Mouse (Mus musculus): ENCODE data around the gene Parp1.
A peak's percentile ranks its signal among the peaks of the same experiment; 100 is the strongest.
"Not testable (repeated sequence)": the region's sequence is repeated elsewhere in the genome, so short reads cannot be mapped to it uniquely, and the experiment has no call there.

Parp1 gene

DNA sequence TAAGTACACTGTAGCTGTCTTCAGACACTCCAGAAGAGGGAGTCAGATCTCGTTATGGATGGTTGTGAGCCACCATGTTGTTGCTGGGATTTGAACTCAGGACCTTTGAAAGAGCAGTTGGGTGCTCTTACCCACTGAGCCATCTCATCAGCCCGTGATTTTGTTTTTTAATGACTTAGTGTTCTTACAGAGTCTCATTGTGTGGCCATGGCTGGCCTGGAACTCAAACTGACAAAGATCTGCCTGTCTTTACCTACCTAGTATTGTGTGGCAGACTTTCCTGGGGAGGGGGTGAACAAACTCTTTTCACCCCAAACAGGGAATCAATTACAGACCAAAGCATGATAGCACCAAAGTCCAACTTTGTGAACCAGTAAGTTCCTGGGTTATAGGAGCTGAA lies 69.1 kb downstream of the Parp1 start:
- not testable (repeated sequence) for DNase-seq (ENCODE audit: low read depth)

DNA sequence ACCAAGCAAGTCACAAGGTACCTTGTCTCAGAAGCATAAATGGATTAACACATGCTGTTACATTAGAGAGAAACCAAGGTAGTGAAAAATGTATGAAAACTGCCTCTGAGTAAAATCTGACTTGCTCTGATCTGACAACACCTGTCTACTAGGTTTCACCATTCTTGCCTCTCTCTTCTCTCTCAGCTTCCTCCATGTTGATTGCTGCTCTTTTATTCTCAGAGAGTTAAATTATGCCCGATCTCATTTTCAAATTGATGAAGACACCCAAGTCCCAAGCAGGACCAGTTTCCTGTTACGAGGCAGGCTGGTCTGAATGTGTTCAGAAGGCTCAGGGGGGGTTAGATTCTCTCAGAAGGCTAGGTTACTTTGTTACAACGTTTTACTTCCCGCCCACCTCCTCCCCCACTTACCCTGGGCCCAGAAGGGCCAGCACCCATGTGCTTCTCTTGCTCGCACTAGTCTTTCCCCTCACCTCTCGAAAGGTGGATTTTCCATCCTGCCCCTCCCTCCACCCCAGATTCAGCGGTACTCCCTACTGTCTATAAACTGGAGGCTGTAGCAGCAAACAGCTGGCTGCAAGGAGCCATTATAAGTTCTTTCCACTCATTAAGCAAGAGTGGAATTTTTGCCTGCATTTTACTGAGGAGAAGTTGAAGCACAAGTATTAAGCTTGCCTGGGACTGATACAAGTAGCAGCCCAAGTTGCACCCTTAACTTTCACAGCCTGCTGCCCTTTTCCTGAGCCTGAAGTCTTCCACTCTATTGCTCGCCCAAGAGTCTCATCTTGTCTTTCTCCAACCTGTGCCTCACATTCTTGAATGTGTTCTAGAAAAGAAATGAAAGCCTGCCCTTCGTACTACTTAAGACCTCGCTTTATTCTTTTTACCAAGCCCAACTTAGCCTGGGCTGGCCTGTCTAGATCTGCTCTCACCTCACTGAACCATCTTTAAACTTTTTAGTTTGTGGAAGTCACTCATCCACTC lies 71.0 kb downstream of the Parp1 start:
- DNase-seq (ENCODE audit: low read depth), result no peak

GRCm38 (mm10) chr1:180640605-180641125 lies 71.9 kb downstream of the Parp1 start:
- DNase-seq (ENCODE audit: low read depth), result peak; percentile 15

GRCm38 (mm10) chr1:180641137-180641517 lies 72.4 kb downstream of the Parp1 start, which contains the start of gene Lin9:
Gene Lin9, plus strand, starts transcription at chr1:180641150.
- DNase-seq (ENCODE audit: low read depth), result peak; percentile 89

- DNase-seq (ENCODE audit: low read depth), result no peak
Observed at GRCm38 (mm10) chr1:180641518-180642227, 72.9 kb downstream of the Parp1 start.

- no peak for DNase-seq (ENCODE audit: low read depth)
Observed at GRCm38 (mm10) chr1:180642228-180642564, 73.5 kb downstream of the Parp1 start.

All from c-Kit-positive CD71-positive TER-119-negative erythroid progenitor cells, embryonic 14.5 days (primary cell).